Mouse (Mus musculus): Measurements from ENCODE around the gene Macrod2. TPM values are rescaled to one million over a fixed set of nuclear protein-coding genes. Genes with fewer than 3 reads are reported as not detected.

The Macrod2 gene
- total and polyA plus RNA-seq, 2 experiments from 2014 or later: 5.5 to 17.4 TPM

- Histone ChIP-seq H3K9ac (replicated peaks; ENCODE audit: low read depth, low read length) (no peak overlapping the region), H3K27me3 (ENCODE audit: control insufficient read depth, insufficient read depth, low read length) (no peaks in the 10 kb centered on the region), H3K4me2 (ENCODE audit: low read depth, low read length) (no peak overlapping the region), H3K36me3 (replicated peaks; ENCODE audit: control insufficient read depth, insufficient read depth, low read length) (no peaks in the 10 kb centered on the region), H3K4me1 (ENCODE audit: control insufficient read depth, insufficient read depth) (no peaks in the 10 kb centered on the region), H3K4me3 (ENCODE audit: low read depth, low read length) (no peak overlapping the region), H3K9me3 (replicated peaks; ENCODE audit: control insufficient read depth, low read length) (no peaks in the 10 kb centered on the region), H3K27ac (ENCODE audit: low read depth) (no peak overlapping the region)
- DNase-seq (ENCODE audit: low spot score): no peak
- no peak for ATAC-seq (ENCODE audit: insufficient read depth, low read depth)
- 85% methylated on average over 7 of the region's 7 CpGs for WGBS
- no peak for TF ChIP-seq EP300 (IDR thresholded peaks at IDR 0.05; ENCODE audit: low read depth)
- no peak for TF ChIP-seq CTCF (IDR thresholded peaks at IDR 0.05; ENCODE audit: low read depth)
Observed at GRCm38 (mm10) chr2:142433126-142433525, 2038.0 kb downstream of the Macrod2 start.

GRCm38 (mm10) chr2:142434731-142435130 is 2039.6 kb downstream of the Macrod2 start:
- no peak for ATAC-seq (ENCODE audit: insufficient read depth, low read depth)
- WGBS: 91% methylated on average over 4 of the region's 4 CpGs
- H3K27ac ChIP-seq (ENCODE audit: low read depth): no peak overlapping the region
- no peaks in the 10 kb centered on the region for H3K9me3 ChIP-seq (replicated peaks; ENCODE audit: control insufficient read depth, low read length)
- no peak overlapping the region for H3K4me3 ChIP-seq (ENCODE audit: low read depth, low read length)
- H3K36me3 ChIP-seq (replicated peaks; ENCODE audit: control insufficient read depth, insufficient read depth, low read length): no peaks in the 10 kb centered on the region
- H3K9ac ChIP-seq (replicated peaks; ENCODE audit: low read depth, low read length): no peak overlapping the region
- H3K4me2 ChIP-seq (ENCODE audit: low read depth, low read length): no peak overlapping the region
- H3K27me3 ChIP-seq (ENCODE audit: control insufficient read depth, insufficient read depth, low read length): no peaks in the 10 kb centered on the region
- no peaks in the 10 kb centered on the region for H3K4me1 ChIP-seq (ENCODE audit: control insufficient read depth, insufficient read depth)
- no peak for DNase-seq (ENCODE audit: low spot score)
- TF ChIP-seq EP300 (IDR thresholded peaks at IDR 0.05; ENCODE audit: low read depth) (no peak), CTCF (IDR thresholded peaks at IDR 0.05; ENCODE audit: low read depth) (no peak)

GRCm38 (mm10) chr2:142437606-142438461 is 2042.7 kb downstream of the Macrod2 start:
- TF ChIP-seq EP300 (IDR thresholded peaks at IDR 0.05; ENCODE audit: low read depth): no peak
- no peak for TF ChIP-seq CTCF (IDR thresholded peaks at IDR 0.05; ENCODE audit: low read depth)
- H3K36me3 ChIP-seq (replicated peaks; ENCODE audit: control insufficient read depth, insufficient read depth, low read length): no peaks in the 10 kb centered on the region
- H3K27ac ChIP-seq (ENCODE audit: low read depth): no peak overlapping the region
- H3K9me3 ChIP-seq (replicated peaks; ENCODE audit: control insufficient read depth, low read length): no peaks in the 10 kb centered on the region
- no peak overlapping the region for H3K9ac ChIP-seq (replicated peaks; ENCODE audit: low read depth, low read length)
- WGBS: 70% methylated on average over 6 of the region's 6 CpGs
- ATAC-seq (ENCODE audit: insufficient read depth, low read depth) (no peak), DNase-seq (ENCODE audit: low spot score) (no peak)
- no peak overlapping the region for H3K4me3 ChIP-seq (ENCODE audit: low read depth, low read length)
- no peaks in the 10 kb centered on the region for H3K4me1 ChIP-seq (ENCODE audit: control insufficient read depth, insufficient read depth)
- no peak overlapping the region for H3K4me2 ChIP-seq (ENCODE audit: low read depth, low read length)
- no peaks in the 10 kb centered on the region for H3K27me3 ChIP-seq (ENCODE audit: control insufficient read depth, insufficient read depth, low read length)

Other genes with a start within 250 kb of the Macrod2 start
- not detected in 2 replicates for gene Gm17374, start 243.3 kb upstream of the Macrod2 start, total RNA-seq (2014; rRNA removed; ENCODE audit: low replicate concordance)
- not detected in 2 replicates for gene Gm17374, start 243.3 kb upstream of the Macrod2 start, polyA plus RNA-seq (2015; fragmentation: Nextera tagmentation; extraction: Ambion mirVana)
- gene Esf1, start 224.7 kb upstream of the Macrod2 start, total RNA-seq (2014; rRNA removed; ENCODE audit: low replicate concordance): 1.7 and 2.9 TPM in 2 replicates
- 10.8 and 12.9 TPM in 2 replicates for gene Esf1, start 224.7 kb upstream of the Macrod2 start, polyA plus RNA-seq (2015; fragmentation: Nextera tagmentation; extraction: Ambion mirVana)
- 17.0 and 17.1 TPM in 2 replicates for gene Ndufaf5, start 224.7 kb upstream of the Macrod2 start, total RNA-seq (2014; rRNA removed; ENCODE audit: low replicate concordance)
- gene Ndufaf5, start 224.7 kb upstream of the Macrod2 start, polyA plus RNA-seq (2015; fragmentation: Nextera tagmentation; extraction: Ambion mirVana): 33.4 and 35.1 TPM in 2 replicates
- gene Sel1l2, start 5.6 kb upstream of the Macrod2 start, total RNA-seq (2014; rRNA removed; ENCODE audit: low replicate concordance): not detected in 2 replicates
- gene Sel1l2, start 5.6 kb upstream of the Macrod2 start, polyA plus RNA-seq (2015; fragmentation: Nextera tagmentation; extraction: Ambion mirVana): not detected in 2 replicates